ENCODE assay signal across 8 mouse cellular contexts in genomic region chr2:64458171-64458570, GRCm38 (mm10).
DNase-seq lines count a peak whose midpoint lies in the region; ATAC-seq and TF ChIP-seq lines count a peak whose summit lies in the region.

No protein-coding gene starts in this region.

- no peaks in the 10 kb centered on the region for H3K9me3 ChIP-seq in neural tube, embryonic 15.5 days (replicated peaks)
- H3K9me3 ChIP-seq in embryonic facial prominence, embryonic 11.5 days (replicated peaks; ENCODE audit: control insufficient read depth, low read length): no peaks in the 10 kb centered on the region
- H3K9me3 ChIP-seq in midbrain, postnatal 0 days (ENCODE audit: low read length): no peaks in the 10 kb centered on the region

- H3K36me3 ChIP-seq in neural tube, embryonic 15.5 days: no peaks in the 10 kb centered on the region
- H3K36me3 ChIP-seq in embryonic facial prominence, embryonic 11.5 days (replicated peaks; ENCODE audit: control insufficient read depth, insufficient read depth, low read depth, low read length): no peaks in the 10 kb centered on the region
- no peaks in the 10 kb centered on the region for H3K36me3 ChIP-seq in midbrain, postnatal 0 days (ENCODE audit: insufficient read depth, low read length)

- H3K9ac ChIP-seq in neural tube, embryonic 15.5 days (replicated peaks): no peak overlapping the region
- no peak overlapping the region for H3K9ac ChIP-seq in embryonic facial prominence, embryonic 11.5 days (replicated peaks; ENCODE audit: low read length)
- no peak overlapping the region for H3K9ac ChIP-seq in midbrain, postnatal 0 days (replicated peaks; ENCODE audit: low read length, poor library complexity, severe bottlenecking)

- H3K4me3 ChIP-seq in neural tube, embryonic 15.5 days (replicated peaks): no peak overlapping the region
- H3K4me3 ChIP-seq in embryonic facial prominence, embryonic 11.5 days (ENCODE audit: low read depth, low read length): no peak overlapping the region
- no peak overlapping the region for H3K4me3 ChIP-seq in midbrain, postnatal 0 days (ENCODE audit: low read depth, low read length)

- DNase-seq in frontal cortex, postnatal 36 days (ENCODE audit: low spot score in 2 of 2): peak; percentile 6 to 22
- DNase-seq in frontal cortex, postnatal 10 days (ENCODE audit: low spot score in 2 of 2): no peak
- peak; percentile 49 for DNase-seq in neural tube, embryonic 10.5 days (ENCODE audit: extremely low spot score, low spot score)
- DNase-seq in embryonic facial prominence, embryonic 11.5 days (ENCODE audit: low spot score): peak; percentile 81
- DNase-seq in midbrain, postnatal 0 days (ENCODE audit: low spot score): peak; percentile 51
- no peak for DNase-seq in thymus, postnatal 36 days
- DNase-seq in urinary bladder, adult 18-20 months (ENCODE audit: low spot score in 2 of 2): no peak

- H3K27ac ChIP-seq in neural tube, embryonic 15.5 days (replicated peaks): no peak overlapping the region
- H3K27ac ChIP-seq in embryonic facial prominence, embryonic 11.5 days (replicated peaks; ENCODE audit: low read depth, low read length): no peak overlapping the region
- no peak overlapping the region for H3K27ac ChIP-seq in midbrain, postnatal 0 days (ENCODE audit: low read depth, low read length)

- no peaks in the 10 kb centered on the region for H3K27me3 ChIP-seq in neural tube, embryonic 15.5 days (replicated peaks)
- H3K27me3 ChIP-seq in embryonic facial prominence, embryonic 11.5 days (ENCODE audit: control insufficient read depth, insufficient read depth, low read length): no peaks in the 10 kb centered on the region
- no peaks in the 10 kb centered on the region for H3K27me3 ChIP-seq in midbrain, postnatal 0 days (ENCODE audit: insufficient read depth, low read length)

- H3K4me2 ChIP-seq in neural tube, embryonic 15.5 days: no peak overlapping the region
- no peak overlapping the region for H3K4me2 ChIP-seq in embryonic facial prominence, embryonic 11.5 days (ENCODE audit: low read depth, low read length)
- no peak overlapping the region for H3K4me2 ChIP-seq in midbrain, postnatal 0 days (ENCODE audit: low read depth, low read length, poor library complexity, severe bottlenecking)

- TF ChIP-seq CTCF in midbrain, postnatal 0 days (IDR thresholded peaks at IDR 0.05): peak; percentile 56

- WGBS in neural tube, embryonic 15.5 days: 60% methylated on average over 5 of the region's 5 CpGs
- WGBS in embryonic facial prominence, embryonic 11.5 days: 70% methylated on average over 5 of the region's 5 CpGs
- 66% methylated on average over 5 of the region's 5 CpGs for WGBS in midbrain, postnatal 0 days

- H3K4me1 ChIP-seq in neural tube, embryonic 15.5 days: peaks cover 9% of the 10 kb centered on the region; the same call in 1 of the 2 replicates
- H3K4me1 ChIP-seq in embryonic facial prominence, embryonic 11.5 days (ENCODE audit: control insufficient read depth, insufficient read depth, low read length): no peaks in the 10 kb centered on the region
- no peaks in the 10 kb centered on the region for H3K4me1 ChIP-seq in midbrain, postnatal 0 days (ENCODE audit: insufficient read depth, low read length)

- ATAC-seq in neural tube, embryonic 15.5 days (ENCODE audit: low FRiP score): no peak
- no peak for ATAC-seq in embryonic facial prominence, embryonic 11.5 days (replicated peaks; ENCODE audit: insufficient number of reproducible peaks, low FRiP score, low TSS enrichment, low read depth)
- no peak for ATAC-seq in midbrain, postnatal 0 days (ENCODE audit: low FRiP score)

Comparison
In these comparisons a context has a peak if more than half of its experiments do, and no peak if none do; other contexts are left out.
1. DNase-seq: peak in frontal cortex, postnatal 36 days (2 of 2), neural tube, embryonic 10.5 days (single experiment), embryonic facial prominence, embryonic 11.5 days (single experiment) and midbrain, postnatal 0 days (single experiment); none in frontal cortex, postnatal 10 days (0 of 2), thymus, postnatal 36 days (0 of 2) and urinary bladder, adult 18-20 months (0 of 2).